Mouse (Mus musculus) MEL (cell line): ENCODE measurements around the gene Olfr632.

Source experiments
- MAFK ChIP-seq: IDR thresholded peaks from 2 replicates; pipeline ENCODE4 v1.6.1; 2011; ENCODE audit warnings: low read depth, mild to moderate bottlenecking, low read length, improper control_type of control experiment, borderline replicate concordance
- UBTF ChIP-seq: IDR thresholded peaks from 2 replicates; pipeline ENCODE4 v1.6.1; 2012; ENCODE audit warnings: low read depth, mild to moderate bottlenecking, inconsistent platforms, low read length, improper control_type of control experiment, moderate library complexity, borderline replicate concordance; ENCODE audit not compliant: insufficient read depth
- ZKSCAN1 ChIP-seq: IDR thresholded peaks from 2 replicates; pipeline ENCODE4 v1.6.1; 2012; ENCODE audit warnings: low read depth, mild to moderate bottlenecking, inconsistent platforms, low read length, improper control_type of control experiment, moderate library complexity

- TF ChIP-seq ZKSCAN1 (no peak), UBTF (no peak), MAFK (no peak)
Measured at GRCm38 (mm10) chr7:103915338-103915737, 18.8 kb upstream of the Olfr632 start.
